Mouse (Mus musculus) CH12.LX (cell line): ENCODE measurements at regions not wholly inside any gene's neighbourhood (a gene's known extent, or its start where the extent isn't known, plus 50 kb on each side); places are given as distances from the start of the nearest gene placed in this dataset.

Experiments used
- CTCF ChIP-seq, 2 experiments: IDR thresholded peaks in 1 of 2; conservative IDR thresholded peaks in 1 of 2; 2 replicates each; pipeline ENCODE4 v1.5.1; 2011 to 2012; ENCODE audit warnings: low read depth in 2 of 2, low read length in 2 of 2, improper control_type of control experiment in 1 of 2, inconsistent platforms in 1 of 2, mild to moderate bottlenecking in 1 of 2, moderate library complexity in 1 of 2
- EP300 ChIP-seq: IDR thresholded peaks from 2 replicates; pipeline ENCODE4 v1.6.1; 2011; ENCODE audit warnings: low read length, improper control_type of control experiment
- ETS1 ChIP-seq: conservative IDR thresholded peaks from 2 replicates; pipeline ENCODE4 v1.6.1; 2012; ENCODE audit warnings: low read depth, mild to moderate bottlenecking, inconsistent platforms, low read length, improper control_type of control experiment, moderate library complexity
- HCFC1 ChIP-seq: IDR thresholded peaks from 2 replicates; pipeline ENCODE4 v1.6.1; 2012; ENCODE audit warnings: low read depth, mild to moderate bottlenecking, inconsistent platforms, low read length, improper control_type of control experiment
- KAT2A ChIP-seq: IDR thresholded peaks from 2 replicates; pipeline ENCODE4 v1.6.1; 2012; ENCODE audit warnings: low read length, improper control_type of control experiment, inconsistent platforms; ENCODE audit not compliant: insufficient replicate concordance
- MEF2A ChIP-seq: IDR thresholded peaks from 2 replicates; pipeline ENCODE4 v1.6.1; 2014; ENCODE audit warnings: low read depth, mild to moderate bottlenecking, inconsistent platforms, low read length, improper control_type of control experiment, borderline replicate concordance
- PAX5 ChIP-seq: IDR thresholded peaks from 2 replicates; pipeline ENCODE4 v1.6.1; 2012; ENCODE audit warnings: low read length, inconsistent platforms, mixed read lengths
- POLR2A ChIP-seq: IDR thresholded peaks from 2 replicates; pipeline ENCODE4 v1.6.1; 2011; ENCODE audit warnings: low read depth, mild to moderate bottlenecking, improper control_type of control experiment, low read length
- USF1 ChIP-seq: IDR thresholded peaks from 2 replicates; pipeline ENCODE4 v1.6.1; 2014; ENCODE audit warnings: low read depth, mild to moderate bottlenecking, inconsistent platforms, low read length, improper control_type of control experiment
- USF2 ChIP-seq: conservative IDR thresholded peaks from 2 replicates; pipeline ENCODE4 v1.6.1; 2011; ENCODE audit warnings: low read depth, low read length, improper control_type of control experiment
- ZC3H11A ChIP-seq: IDR thresholded peaks from 2 replicates; pipeline ENCODE4 v1.6.1; 2012; ENCODE audit warnings: low read depth, mild to moderate bottlenecking, inconsistent platforms, low read length, improper control_type of control experiment
- ZKSCAN1 ChIP-seq: IDR thresholded peaks from 2 replicates; pipeline ENCODE4 v1.6.1; 2012; ENCODE audit warnings: low read depth, inconsistent platforms, low read length, improper control_type of control experiment, borderline replicate concordance
- ZMIZ1 ChIP-seq: IDR thresholded peaks from 2 replicates; pipeline ENCODE4 v1.6.1; 2012; ENCODE audit warnings: low read depth, mild to moderate bottlenecking, inconsistent platforms, low read length, improper control_type of control experiment

DNA sequence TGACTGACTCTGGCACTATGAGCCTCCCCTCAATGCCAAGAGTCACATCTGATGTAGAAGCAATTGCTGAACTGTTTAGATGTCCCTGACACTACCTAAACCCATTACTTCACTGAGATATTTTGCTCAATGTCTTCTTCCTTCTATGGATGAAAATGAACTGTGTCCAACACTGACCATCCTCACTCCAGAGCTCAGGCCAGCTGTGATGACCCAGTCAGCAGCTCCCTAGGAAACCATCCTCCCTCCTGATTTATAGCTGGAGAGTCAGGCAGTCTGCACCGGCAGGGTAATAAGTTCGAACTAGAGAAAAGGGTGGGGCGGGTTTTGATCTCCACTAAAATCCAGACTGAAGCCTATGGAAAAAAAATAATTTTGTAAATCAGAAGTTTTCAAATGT lies 221.2 kb downstream of the Mreg start:
- TF ChIP-seq PAX5 (no peak), HCFC1 (no peak), POLR2A (no peak), CTCF (conservative IDR thresholded peaks at IDR 0.05 in 1 of 2, IDR thresholded peaks at IDR 0.05 in 1 of 2; ENCODE audit: low read depth in 2 of 2, low read length in 2 of 2) (no peak), EP300 (no peak), KAT2A (no peak), USF2 (no peak), ZC3H11A (no peak), ETS1 (no peak), USF1 (no peak), MEF2A (no peak), ZMIZ1 (no peak), ZKSCAN1 (no peak)
